Mouse (Mus musculus) neural tube, embryonic 10.5 days (tissue): ENCODE results near the gene Efcab6.

ENCODE experiments used
- DNase-seq: peaks from one replicate; pipeline ENCODE4 v3.0.0-alpha.2; 2017; ENCODE audit warnings: low spot score; ENCODE audit errors: extremely low spot score

The Efcab6 gene

GRCm38 (mm10) chr15:83978865-83979264, 86.3 kb downstream of the Efcab6 start:
- no peak for DNase-seq

GRCm38 (mm10) chr15:83977108-83977507, 88.1 kb downstream of the Efcab6 start:
- DNase-seq = no peak

DNA sequence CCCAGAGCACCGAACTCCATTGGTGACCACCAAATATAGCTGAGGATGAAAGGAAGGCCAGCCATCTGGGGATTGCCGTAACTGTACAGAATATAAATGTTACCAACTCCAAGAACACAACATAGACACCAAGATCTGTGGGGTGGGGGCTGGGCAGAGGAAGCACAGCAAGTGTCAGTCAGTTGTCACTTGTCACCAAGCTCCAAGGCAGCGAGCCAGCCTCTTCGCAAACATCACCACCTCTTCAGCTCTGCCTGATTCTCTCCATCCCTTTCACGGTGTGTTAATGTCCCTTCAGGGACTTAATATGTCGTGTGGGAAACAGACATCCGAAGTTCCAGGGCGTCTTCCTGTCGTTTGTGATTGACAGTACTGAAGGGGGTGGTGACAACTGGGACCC, 93.0 kb downstream of the Efcab6 start:
- DNase-seq = no peak

DNA sequence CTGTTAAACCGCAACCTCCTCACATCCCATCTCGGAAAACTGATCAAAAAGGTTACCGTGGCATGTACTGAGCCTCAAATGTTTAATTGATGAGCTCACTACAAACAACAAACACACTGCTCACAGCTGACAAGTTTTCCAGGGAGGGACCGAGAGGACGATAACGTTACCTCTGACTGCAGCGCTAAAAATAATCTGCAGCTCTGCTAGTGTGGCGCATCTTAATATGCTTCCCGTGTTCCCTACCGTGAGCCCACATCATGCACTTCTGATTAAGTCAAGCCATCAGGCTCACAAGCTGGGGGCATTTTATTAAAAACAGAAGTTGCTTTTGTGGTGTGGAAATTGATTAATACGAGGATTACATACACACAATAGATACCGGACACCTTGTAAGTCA, 97.4 kb downstream of the Efcab6 start:
- no peak for DNase-seq

- no peak for DNase-seq
Measured at GRCm38 (mm10) chr15:83965126-83965525, 100.1 kb downstream of the Efcab6 start.

DNA sequence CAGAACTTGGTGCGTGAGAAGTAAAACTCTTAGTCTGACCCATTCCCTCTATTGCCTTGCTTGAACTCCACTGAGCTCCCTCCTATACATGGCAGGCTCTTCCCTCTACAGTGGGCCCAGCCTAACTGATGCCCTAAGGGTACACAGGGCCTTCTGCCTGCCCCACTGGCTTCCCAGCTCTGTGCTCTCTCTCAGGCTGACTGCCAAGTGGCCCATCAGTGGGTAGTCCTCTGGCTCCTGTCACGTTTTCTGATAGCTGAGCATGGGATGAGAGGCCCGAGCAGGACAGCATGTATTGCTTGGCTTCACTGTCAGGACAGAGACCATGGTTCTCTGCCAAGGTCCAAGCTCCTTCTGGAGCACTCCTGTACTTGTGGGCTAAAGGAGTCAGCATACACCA, 106.8 kb downstream of the Efcab6 start:
- DNase-seq = no peak

GRCm38 (mm10) chr15:83956996-83957395, 108.2 kb downstream of the Efcab6 start:
- DNase-seq = no peak

GRCm38 (mm10) chr15:83955948-83956707, 109.1 kb downstream of the Efcab6 start:
- DNase-seq = no peak

GRCm38 (mm10) chr15:83949729-83950491, 115.3 kb downstream of the Efcab6 start:
- no peak for DNase-seq

DNA sequence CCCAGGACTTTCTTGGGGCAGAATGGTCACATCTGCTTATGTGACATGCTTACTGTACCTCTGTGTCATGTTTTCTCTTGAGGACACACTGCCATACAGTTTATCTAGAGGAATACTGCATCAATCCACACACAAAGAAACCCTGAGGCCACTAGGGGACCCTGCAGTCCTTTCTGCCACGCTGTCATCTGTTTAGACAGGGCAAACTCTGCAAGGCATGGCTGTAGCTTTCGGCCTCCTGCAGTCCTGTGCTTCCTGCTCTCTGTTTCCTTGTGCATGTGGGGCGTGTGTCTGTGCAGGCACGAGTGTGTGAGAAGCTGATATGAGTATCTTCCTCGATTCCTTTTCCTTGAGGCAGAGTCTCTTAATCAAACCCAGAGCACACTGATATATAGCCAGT, 125.5 kb downstream of the Efcab6 start:
- DNase-seq = no peak

DNA sequence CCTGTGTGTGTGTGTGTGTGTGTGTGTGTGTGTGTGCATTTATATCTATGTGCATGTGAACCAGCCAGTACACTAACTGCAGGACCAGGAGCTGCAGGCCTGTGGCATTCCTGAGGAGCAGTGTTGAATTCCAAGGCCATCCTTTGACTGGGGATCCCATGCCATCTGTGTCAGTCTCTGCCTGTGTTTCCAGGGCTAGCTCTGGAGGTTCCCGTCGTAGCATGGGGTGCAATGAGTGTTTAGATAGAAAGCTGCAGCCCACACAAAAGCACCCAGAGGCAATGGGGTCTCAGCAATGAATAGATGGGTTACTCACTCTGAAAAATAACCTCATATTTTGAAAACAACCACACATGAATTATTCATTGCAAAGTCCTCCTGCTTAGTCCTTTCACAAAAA, 126.7 kb downstream of the Efcab6 start:
- no peak for DNase-seq

GRCm38 (mm10) chr15:83936506-83936905, 128.7 kb downstream of the Efcab6 start:
- DNase-seq = no peak

DNA sequence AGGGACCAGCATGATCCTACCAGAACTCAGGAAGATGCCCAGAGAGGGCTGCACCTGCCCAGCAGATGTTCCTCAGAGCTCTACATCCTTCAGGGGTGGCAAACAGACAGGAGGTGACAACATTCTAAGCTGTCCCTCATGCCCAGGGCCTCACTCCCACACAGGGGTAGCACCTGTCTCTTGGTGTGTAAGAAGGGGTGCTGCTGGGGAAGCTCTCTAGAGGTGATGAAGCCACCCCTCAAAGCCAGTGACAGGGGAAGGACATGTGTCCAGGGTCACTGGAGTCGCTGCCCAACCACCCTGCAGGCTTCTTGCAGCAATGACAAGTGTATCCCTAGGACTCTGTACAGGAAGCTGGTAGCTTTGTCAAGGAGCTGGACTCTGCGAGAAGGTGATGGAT, 130.4 kb downstream of the Efcab6 start:
- no peak for DNase-seq

DNA sequence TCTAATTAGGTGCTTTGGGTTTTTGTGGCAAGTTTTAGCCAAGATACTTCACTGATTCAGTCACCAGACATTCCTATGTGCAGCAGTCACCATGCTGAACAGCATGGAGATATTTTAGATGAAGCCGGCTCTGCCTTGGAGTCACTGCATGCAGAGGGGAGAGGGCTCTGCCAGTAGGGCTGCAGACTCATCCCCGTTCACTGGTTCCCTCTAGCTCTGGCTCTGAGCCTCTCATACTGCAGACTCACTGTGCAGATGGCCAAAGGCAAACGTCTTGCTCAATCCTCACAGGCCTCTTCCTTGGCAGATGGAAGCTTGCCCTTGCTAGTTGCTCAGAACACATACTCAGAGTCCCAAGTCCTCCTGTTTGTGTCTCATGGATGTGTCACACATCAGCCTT, 139.8 kb downstream of the Efcab6 start:
- DNase-seq = no peak

GRCm38 (mm10) chr15:83924656-83925055, 140.5 kb downstream of the Efcab6 start:
- DNase-seq = peak; percentile 36

DNA sequence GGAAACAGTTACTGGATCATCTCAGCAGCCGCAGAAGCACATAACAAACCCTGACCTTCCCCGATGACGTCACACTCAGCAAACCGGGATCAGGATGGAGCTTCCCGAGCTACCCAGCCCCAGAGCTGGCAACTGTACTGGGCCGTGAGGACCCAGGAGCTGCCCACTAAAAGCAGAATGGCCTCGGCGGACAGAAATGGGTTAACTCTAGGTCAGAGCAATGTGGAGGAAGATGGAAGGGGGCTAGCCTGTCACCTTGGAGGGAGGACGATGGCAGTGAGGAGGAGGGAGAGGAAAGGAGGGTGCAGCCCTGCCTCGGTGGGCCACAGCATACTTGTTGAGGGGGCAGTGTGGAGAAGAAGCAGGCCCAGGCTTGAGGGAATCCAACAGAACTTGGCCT, 149.8 kb downstream of the Efcab6 start:
- DNase-seq = no peak

DNA sequence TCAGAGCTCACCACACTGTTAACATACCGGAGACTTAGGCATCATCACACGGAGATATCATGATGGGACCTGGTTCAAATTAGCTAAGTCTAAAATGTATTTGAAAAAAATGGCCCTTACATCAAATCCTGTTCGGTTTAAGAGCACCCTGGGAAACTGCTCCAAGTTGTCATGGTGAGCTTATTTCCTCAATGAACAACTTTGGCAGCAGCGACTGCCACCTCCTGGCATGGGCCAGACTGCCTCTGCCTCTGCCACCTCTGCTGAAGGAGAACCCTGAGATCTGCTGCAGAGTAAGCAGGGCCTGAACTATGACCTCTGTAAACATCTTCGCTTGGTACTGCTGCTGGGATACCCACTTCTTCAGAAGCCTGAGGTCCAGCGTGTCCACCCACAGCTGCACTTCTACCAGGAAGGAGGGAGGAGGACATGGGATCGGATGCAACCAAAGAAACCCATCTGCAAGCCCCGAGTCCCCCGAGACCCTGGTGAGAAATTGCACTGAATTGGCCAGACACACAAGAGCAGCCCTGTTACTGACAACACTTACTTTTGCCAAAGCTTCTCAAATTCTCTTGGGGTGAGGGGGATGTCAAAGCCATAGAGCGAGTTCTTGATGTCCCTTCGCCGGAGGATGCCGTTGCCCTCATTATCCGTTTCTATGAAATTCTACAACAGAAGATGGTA, 152.0 kb downstream of the Efcab6 start:
- DNase-seq = no peak

GRCm38 (mm10) chr15:83906472-83906871, 158.7 kb downstream of the Efcab6 start:
- no peak for DNase-seq

GRCm38 (mm10) chr15:83897286-83897685, 167.9 kb downstream of the Efcab6 start:
- no peak for DNase-seq

DNA sequence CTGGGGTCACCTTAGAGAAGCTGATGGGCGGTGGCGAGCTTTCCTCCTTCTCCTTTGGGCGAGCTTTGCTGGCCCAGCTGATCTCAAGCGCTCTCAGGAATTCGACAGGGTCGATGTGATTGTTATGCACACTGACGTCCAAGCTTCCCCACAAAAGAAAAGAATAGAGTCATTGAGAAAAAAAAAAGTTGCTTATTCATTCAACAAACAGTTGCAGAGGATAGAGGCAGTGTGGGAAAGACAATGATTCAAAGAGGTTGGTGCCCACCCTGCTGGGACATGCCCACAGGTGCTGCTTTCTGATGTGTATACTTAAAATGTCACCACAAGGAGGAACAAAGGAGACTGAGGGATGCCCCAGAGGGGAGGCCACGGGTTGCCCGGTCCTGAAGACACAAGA, 169.2 kb downstream of the Efcab6 start:
- no peak for DNase-seq

GRCm38 (mm10) chr15:83894261-83894660, 170.9 kb downstream of the Efcab6 start:
- DNase-seq = no peak

DNA sequence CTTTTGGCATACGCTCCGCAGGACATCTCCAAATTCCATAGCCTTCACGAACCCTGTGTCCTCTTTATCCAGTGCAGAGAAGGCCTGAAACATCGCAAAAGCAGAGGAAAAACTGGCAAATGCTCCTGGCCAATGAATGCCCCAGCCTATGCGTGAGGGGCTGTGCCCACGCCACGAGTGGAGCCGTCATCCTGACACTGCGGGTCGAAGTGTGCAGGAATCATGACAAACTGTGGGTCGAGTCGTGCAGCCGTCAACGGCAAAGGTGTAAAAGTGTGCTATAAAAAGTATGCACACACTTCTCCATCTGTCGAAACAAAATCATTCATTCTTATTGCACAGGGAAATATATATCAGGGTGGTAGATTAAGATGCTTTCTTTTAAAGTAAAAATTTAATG, 172.3 kb downstream of the Efcab6 start:
- no peak for DNase-seq
